In genomic region chr3:65023876-65024275, GRCm38 (mm10) we compare ENCODE assay signal across 21 mouse cellular contexts.
DNase-seq lines count a peak whose midpoint lies in the region; ATAC-seq lines count a peak whose summit lies in the region.
"Had no signal": no experiment of that assay in that cellular context is flagged by ENCODE, and none has a peak within 500 bp of the region (broad histone marks: within the 10 kb centered on the region; RNA-seq: fewer than 3 reads in every experiment).

No protein-coding gene starts in this region.

- no peaks in the 10 kb centered on the region for H3K9me3 ChIP-seq in midbrain, embryonic 10.5 days (replicated peaks)
- H3K9me3 ChIP-seq: embryonic facial prominence, embryonic 15.5 days; forebrain, embryonic 10.5 days; heart, embryonic 15.5 days; hindbrain, embryonic 13.5 days had no signal

- H3K36me3 ChIP-seq in midbrain, embryonic 10.5 days = no peaks in the 10 kb centered on the region
- H3K36me3 ChIP-seq: embryonic facial prominence, embryonic 15.5 days; forebrain, embryonic 10.5 days; heart, embryonic 15.5 days; hindbrain, embryonic 13.5 days had no signal

- H3K4me3 ChIP-seq in midbrain, embryonic 10.5 days = no peak overlapping the region
- H3K4me3 ChIP-seq: embryonic facial prominence, embryonic 15.5 days; erythroblast, embryonic 14.5 days; forebrain, embryonic 10.5 days; heart, embryonic 15.5 days; hindbrain, embryonic 13.5 days had no signal

- H3K27ac ChIP-seq in midbrain, embryonic 10.5 days (replicated peaks) = no peak overlapping the region
- H3K27ac ChIP-seq: embryonic facial prominence, embryonic 15.5 days; forebrain, embryonic 10.5 days; heart, embryonic 15.5 days; hindbrain, embryonic 13.5 days; hindbrain, postnatal 0 days had no signal

- H3K27me3 ChIP-seq in midbrain, embryonic 10.5 days (ENCODE audit: low read depth, poor library complexity, severe bottlenecking) = no peaks in the 10 kb centered on the region
- H3K27me3 ChIP-seq: embryonic facial prominence, embryonic 15.5 days; heart, embryonic 15.5 days; hindbrain, embryonic 13.5 days had no signal

- WGBS in midbrain, embryonic 10.5 days = 76% methylated on average over 2 of the region's 2 CpGs

- H3K4me1 ChIP-seq in midbrain, embryonic 10.5 days = no peaks in the 10 kb centered on the region
- H3K4me1 ChIP-seq: embryonic facial prominence, embryonic 15.5 days; forebrain, embryonic 10.5 days; heart, embryonic 15.5 days; hindbrain, embryonic 13.5 days had no signal

- peak; percentile 95 for ATAC-seq in cerebellum, adult (ENCODE audit: insufficient number of reproducible peaks, low FRiP score, low TSS enrichment)
- ATAC-seq: forebrain, embryonic 14.5 days; hindbrain, postnatal 0 days had no signal

- peak; percentile 36 to 53 for DNase-seq in cerebellum, adult 18-20 months
- peak; percentile 64 for DNase-seq in cerebellum, adult 9-11 months
- peak; percentile 31 to 43 for DNase-seq in cerebellum, postnatal 36 days
- no peak for DNase-seq in urinary bladder, postnatal 36 days (ENCODE audit: low spot score in 2 of 2)
- no peak for DNase-seq in midbrain, embryonic 10.5 days (ENCODE audit: low spot score)
- no peak for DNase-seq in frontal cortex, postnatal 25 days (ENCODE audit: low spot score in 2 of 2)
- DNase-seq: adrenal gland, adult 8-10 months; adrenal gland, postnatal 36 days; embryo, embryonic 11 days; gastrocnemius, postnatal 10 days; heart, adult 18-20 months; heart, postnatal 14 days; kidney, adult 11 months had no signal

Comparison
In these comparisons a context has a peak if more than half of its experiments do, and no peak if none do; other contexts are left out.
1. DNase-seq: peak in cerebellum, adult 18-20 months (2 of 2), cerebellum, adult 9-11 months (single experiment) and cerebellum, postnatal 36 days (2 of 2); none in urinary bladder, postnatal 36 days (0 of 2), midbrain, embryonic 10.5 days (single experiment) and frontal cortex, postnatal 25 days (0 of 2).